ENCODE assay signal across 14 mouse cellular contexts in genomic region chr15:12114546-12114945, GRCm38 (mm10).
"Had no signal": no experiment of that assay in that cellular context is flagged by ENCODE, and none has a peak within 500 bp of the region (broad histone marks: within the 10 kb centered on the region; RNA-seq: fewer than 3 reads in every experiment).

No protein-coding gene starts in this region.

- H3K4me3 ChIP-seq: left cerebral cortex, adult 2 months; limb, embryonic 15.5 days; midbrain, embryonic 12.5 days; neural tube, embryonic 13.5 days had no signal

- H3K27ac ChIP-seq: hindbrain, postnatal 0 days; kidney, postnatal 0 days; limb, embryonic 15.5 days; liver, embryonic 14.5 days; midbrain, embryonic 12.5 days; neural tube, embryonic 13.5 days had no signal

- DNase-seq: kidney, adult 18-20 months; lung, embryonic 14.5 days; retina, postnatal 1 day; right cerebral cortex, postnatal 4 days; spleen, adult 18-20 months; thymus, adult 2 months; thymus, postnatal 25 days had no signal

- H3K27me3 ChIP-seq: limb, embryonic 15.5 days; midbrain, embryonic 12.5 days; neural tube, embryonic 13.5 days had no signal

- H3K36me3 ChIP-seq: limb, embryonic 15.5 days; midbrain, embryonic 12.5 days; neural tube, embryonic 13.5 days had no signal
